Mouse (Mus musculus): ENCODE measurements at regions not wholly inside any gene's neighbourhood (a gene's known extent, or its start where the extent isn't known, plus 50 kb on each side); places are given as distances from the start of the nearest gene placed in this dataset.

GRCm38 (mm10) chr3:151001881-151002412 is 435.7 kb upstream of the Adgrl4 start:
- H3K9ac ChIP-seq = no peak overlapping the region
- no peaks in the 10 kb centered on the region for H3K4me1 ChIP-seq
- no peak overlapping the region for H3K4me3 ChIP-seq
- H3K9me3 ChIP-seq = no peaks in the 10 kb centered on the region
- no peak for ATAC-seq (ENCODE audit: insufficient number of reproducible peaks, low FRiP score, low TSS enrichment, low read depth)
- H3K27me3 ChIP-seq = no peaks in the 10 kb centered on the region
- WGBS = 24% methylated on average over 6 of the region's 6 CpGs
- H3K4me2 ChIP-seq = no peak overlapping the region
- no peak overlapping the region for H3K27ac ChIP-seq
- no peaks in the 10 kb centered on the region for H3K36me3 ChIP-seq

GRCm38 (mm10) chr3:151003524-151003923 is 434.2 kb upstream of the Adgrl4 start:
- H3K9me3 ChIP-seq = no peaks in the 10 kb centered on the region
- H3K27ac ChIP-seq = no peak overlapping the region
- 86% methylated on average over 3 of the region's 3 CpGs for WGBS
- no peak overlapping the region for H3K9ac ChIP-seq
- no peaks in the 10 kb centered on the region for H3K36me3 ChIP-seq
- no peak for ATAC-seq (ENCODE audit: insufficient number of reproducible peaks, low FRiP score, low TSS enrichment, low read depth)
- no peak overlapping the region for H3K4me3 ChIP-seq
- H3K4me1 ChIP-seq = no peaks in the 10 kb centered on the region
- no peak overlapping the region for H3K4me2 ChIP-seq
- no peaks in the 10 kb centered on the region for H3K27me3 ChIP-seq

- no peak overlapping the region for H3K9ac ChIP-seq
Measured at GRCm38 (mm10) chr3:151003990-151004389, 433.7 kb upstream of the Adgrl4 start.

GRCm38 (mm10) chr3:151020014-151020413 is 417.7 kb upstream of the Adgrl4 start:
- ATAC-seq (ENCODE audit: insufficient number of reproducible peaks, low FRiP score, low TSS enrichment, low read depth) = no peak
- Histone ChIP-seq H3K4me1 (no peaks in the 10 kb centered on the region), H3K9me3 (no peaks in the 10 kb centered on the region), H3K4me2 (no peak overlapping the region), H3K9ac (no peak overlapping the region), H3K4me3 (no peak overlapping the region), H3K36me3 (no peaks in the 10 kb centered on the region), H3K27ac (no peak overlapping the region), H3K27me3 (no peaks in the 10 kb centered on the region)
- WGBS = 57% methylated on average over 3 of the region's 3 CpGs

More at GRCm38 (mm10) chr3:151003990-151004389, 433.7 kb upstream of the Adgrl4 start:
- WGBS = 78% methylated on average over 6 of the region's 6 CpGs
- no peak for ATAC-seq (ENCODE audit: insufficient number of reproducible peaks, low FRiP score, low TSS enrichment, low read depth)
- no peaks in the 10 kb centered on the region for H3K27me3 ChIP-seq
- no peaks in the 10 kb centered on the region for H3K36me3 ChIP-seq
- H3K4me3 ChIP-seq = no peak overlapping the region
- H3K4me2 ChIP-seq = no peak overlapping the region
- no peak overlapping the region for H3K27ac ChIP-seq
- H3K9me3 ChIP-seq = no peaks in the 10 kb centered on the region
- no peaks in the 10 kb centered on the region for H3K4me1 ChIP-seq

GRCm38 (mm10) chr3:151057491-151057890 is 380.2 kb upstream of the Adgrl4 start:
- no peak overlapping the region for H3K4me3 ChIP-seq
- no peak for ATAC-seq (ENCODE audit: insufficient number of reproducible peaks, low FRiP score, low TSS enrichment, low read depth)
- H3K27me3 ChIP-seq = no peaks in the 10 kb centered on the region
- H3K27ac ChIP-seq = no peak overlapping the region
- no peaks in the 10 kb centered on the region for H3K36me3 ChIP-seq
- H3K9ac ChIP-seq = no peak overlapping the region
- 37% methylated on average over 3 of the region's 3 CpGs for WGBS
- no peaks in the 10 kb centered on the region for H3K9me3 ChIP-seq
- H3K4me1 ChIP-seq = no peaks in the 10 kb centered on the region
- H3K4me2 ChIP-seq = no peak overlapping the region

GRCm38 (mm10) chr3:151072322-151072721 is 365.4 kb upstream of the Adgrl4 start:
- no peak overlapping the region for H3K4me3 ChIP-seq
- no peak for ATAC-seq (ENCODE audit: insufficient number of reproducible peaks, low FRiP score, low TSS enrichment, low read depth)
- H3K36me3 ChIP-seq = no peaks in the 10 kb centered on the region
- no peak overlapping the region for H3K9ac ChIP-seq
- H3K9me3 ChIP-seq = no peaks in the 10 kb centered on the region
- H3K27ac ChIP-seq = no peak overlapping the region
- no peaks in the 10 kb centered on the region for H3K4me1 ChIP-seq
- no peak overlapping the region for H3K4me2 ChIP-seq
- H3K27me3 ChIP-seq = no peaks in the 10 kb centered on the region

- no peaks in the 10 kb centered on the region for H3K9me3 ChIP-seq
- no peak for ATAC-seq (ENCODE audit: insufficient number of reproducible peaks, low FRiP score, low TSS enrichment, low read depth)
- no peaks in the 10 kb centered on the region for H3K36me3 ChIP-seq
- H3K9ac ChIP-seq = no peak overlapping the region
- no peak overlapping the region for H3K27ac ChIP-seq
- no peak overlapping the region for H3K4me2 ChIP-seq
- H3K4me3 ChIP-seq = no peak overlapping the region
- no peaks in the 10 kb centered on the region for H3K27me3 ChIP-seq
- 78% methylated on average over 3 of the region's 3 CpGs for WGBS
- no peaks in the 10 kb centered on the region for H3K4me1 ChIP-seq
Measured at GRCm38 (mm10) chr3:151116831-151117230, 320.9 kb upstream of the Adgrl4 start.

- Histone ChIP-seq H3K4me1 (no peaks in the 10 kb centered on the region), H3K4me2 (no peak overlapping the region), H3K27ac (no peak overlapping the region), H3K27me3 (no peaks in the 10 kb centered on the region), H3K9me3 (no peaks in the 10 kb centered on the region), H3K4me3 (no peak overlapping the region), H3K36me3 (no peaks in the 10 kb centered on the region), H3K9ac (no peak overlapping the region)
- no peak for ATAC-seq (ENCODE audit: insufficient number of reproducible peaks, low FRiP score, low TSS enrichment, low read depth)
- WGBS = 55% methylated on average over 3 of the region's 3 CpGs
Measured at GRCm38 (mm10) chr3:151117583-151118041, 320.1 kb upstream of the Adgrl4 start.

GRCm38 (mm10) chr3:151124131-151124530 is 313.6 kb upstream of the Adgrl4 start:
- WGBS = 29% methylated on average over 5 of the region's 5 CpGs
- Histone ChIP-seq H3K4me2 (no peak overlapping the region), H3K4me3 (no peak overlapping the region), H3K36me3 (no peaks in the 10 kb centered on the region), H3K4me1 (no peaks in the 10 kb centered on the region), H3K27me3 (no peaks in the 10 kb centered on the region), H3K9me3 (no peaks in the 10 kb centered on the region), H3K9ac (no peak overlapping the region), H3K27ac (no peak overlapping the region)
- no peak for ATAC-seq (ENCODE audit: insufficient number of reproducible peaks, low FRiP score, low TSS enrichment, low read depth)

- H3K9me3 ChIP-seq = no peaks in the 10 kb centered on the region
- no peaks in the 10 kb centered on the region for H3K4me1 ChIP-seq
- no peak overlapping the region for H3K27ac ChIP-seq
- H3K9ac ChIP-seq = no peak overlapping the region
- H3K36me3 ChIP-seq = no peaks in the 10 kb centered on the region
- H3K4me2 ChIP-seq = no peak overlapping the region
- no peak for ATAC-seq (ENCODE audit: insufficient number of reproducible peaks, low FRiP score, low TSS enrichment, low read depth)
- H3K27me3 ChIP-seq = no peaks in the 10 kb centered on the region
- H3K4me3 ChIP-seq = no peak overlapping the region
- WGBS = 77% methylated on average over 2 of the region's 2 CpGs
Measured at GRCm38 (mm10) chr3:151146889-151147288, 290.8 kb upstream of the Adgrl4 start.

- no peak overlapping the region for H3K4me3 ChIP-seq
- H3K9ac ChIP-seq = no peak overlapping the region
- no peaks in the 10 kb centered on the region for H3K27me3 ChIP-seq
- H3K36me3 ChIP-seq = no peaks in the 10 kb centered on the region
- H3K27ac ChIP-seq = no peak overlapping the region
- H3K9me3 ChIP-seq = no peaks in the 10 kb centered on the region
- WGBS = 59% methylated on average over 4 of the region's 4 CpGs
- no peak overlapping the region for H3K4me2 ChIP-seq
- no peaks in the 10 kb centered on the region for H3K4me1 ChIP-seq
- no peak for ATAC-seq (ENCODE audit: insufficient number of reproducible peaks, low FRiP score, low TSS enrichment, low read depth)
Measured at GRCm38 (mm10) chr3:151153340-151153739, 284.3 kb upstream of the Adgrl4 start.

- H3K4me1 ChIP-seq = no peaks in the 10 kb centered on the region
- no peak overlapping the region for H3K27ac ChIP-seq
- WGBS = 85% methylated on average over 1 of the region's 1 CpGs
- no peak overlapping the region for H3K4me3 ChIP-seq
- no peaks in the 10 kb centered on the region for H3K36me3 ChIP-seq
- no peak overlapping the region for H3K4me2 ChIP-seq
- no peak for ATAC-seq (ENCODE audit: insufficient number of reproducible peaks, low FRiP score, low TSS enrichment, low read depth)
- no peaks in the 10 kb centered on the region for H3K27me3 ChIP-seq
- H3K9ac ChIP-seq = no peak overlapping the region
- H3K9me3 ChIP-seq = no peaks in the 10 kb centered on the region
Measured at GRCm38 (mm10) chr3:151160516-151160915, 277.2 kb upstream of the Adgrl4 start.

- Histone ChIP-seq H3K9ac (no peak overlapping the region), H3K36me3 (no peaks in the 10 kb centered on the region), H3K4me3 (no peak overlapping the region), H3K9me3 (no peaks in the 10 kb centered on the region), H3K27ac (no peak overlapping the region), H3K4me1 (no peaks in the 10 kb centered on the region), H3K4me2 (no peak overlapping the region), H3K27me3 (no peaks in the 10 kb centered on the region)
- no peak for ATAC-seq (ENCODE audit: insufficient number of reproducible peaks, low FRiP score, low TSS enrichment, low read depth)
- WGBS = 42% methylated on average over 2 of the region's 2 CpGs
Measured at GRCm38 (mm10) chr3:151182132-151182531, 255.6 kb upstream of the Adgrl4 start.
